Mouse (Mus musculus) CH12.LX (cell line): ENCODE measurements around the gene Wwp2. TPM values are rescaled to one million over a fixed set of nuclear protein-coding genes. Genes with fewer than 3 reads are reported as not detected.

ENCODE experiments used
- DNase-seq: peaks from one replicate; pipeline ENCODE4 v3.0.0-alpha.2; 2013; ENCODE audit errors: extremely low read depth
- H3K27ac ChIP-seq: 2 replicates; pipeline ENCODE4 v1.5.1; 2012; ENCODE audit warnings: low read depth, mild to moderate bottlenecking, control low read depth, moderate library complexity; ENCODE audit not compliant: insufficient read depth
- H3K27me3 ChIP-seq: replicated peaks from 2 replicates; pipeline ENCODE3; 2012; ENCODE audit warnings: inconsistent platforms
- H3K36me3 ChIP-seq, 2 experiments: replicated peaks in 1 of 2; 2 replicates each; pipeline versions ENCODE3 to v1.6.1; 2012; ENCODE audit warnings: inconsistent platforms in 1 of 2, low read length in 1 of 2, mild to moderate bottlenecking in 1 of 2, mixed read lengths in 1 of 2, moderate library complexity in 1 of 2; ENCODE audit not compliant: control insufficient read depth in 1 of 2, insufficient read depth in 1 of 2
- H3K4me1 ChIP-seq, 2 experiments: 2 replicates each; pipeline ENCODE4 v1.6.1; 2012; ENCODE audit warnings: inconsistent platforms in 1 of 2, moderate library complexity in 1 of 2; ENCODE audit not compliant: insufficient read depth in 2 of 2, control insufficient read depth in 1 of 2
- H3K4me2 ChIP-seq: 2 replicates; pipeline ENCODE4 v1.6.1; 2012; ENCODE audit warnings: low read depth, mild to moderate bottlenecking, control low read depth; ENCODE audit not compliant: poor library complexity, insufficient read depth, severe bottlenecking
- H3K4me3 ChIP-seq, 3 experiments: fragments of 150-350 bp in 1 of 3; sonication (generic) in 1 of 3; replicated peaks in 1 of 3; 2 replicates each; pipeline versions ENCODE3 to v1.5.1; 2011 to 2012; ENCODE audit warnings: low read depth in 2 of 3, low read length in 2 of 3, mild to moderate bottlenecking in 2 of 3, moderate library complexity in 2 of 3, control low read depth in 1 of 3, improper control_type of control experiment in 1 of 3, inconsistent platforms in 1 of 3, mixed read lengths in 1 of 3; ENCODE audit not compliant: poor library complexity in 1 of 3
- H3K79me2 ChIP-seq: replicated peaks from 2 replicates; pipeline ENCODE4 v1.6.1; 2012; ENCODE audit warnings: mild to moderate bottlenecking, moderate library complexity; ENCODE audit not compliant: control insufficient read depth, poor library complexity, insufficient read depth, severe bottlenecking; ENCODE audit errors: extremely low read depth
- H3K9ac ChIP-seq: 2 replicates; pipeline ENCODE4 v1.6.1; 2012; ENCODE audit warnings: low read depth, mild to moderate bottlenecking, control low read depth, moderate library complexity; ENCODE audit not compliant: insufficient read depth
- H3K9me3 ChIP-seq: replicated peaks from 2 replicates; pipeline ENCODE3; 2012; ENCODE audit warnings: low read length, inconsistent platforms, mixed read lengths
- CHD2 ChIP-seq: IDR thresholded peaks from 2 replicates; pipeline ENCODE4 v1.6.1; 2011; ENCODE audit warnings: low read length, improper control_type of control experiment
- CTCF ChIP-seq, 2 experiments: IDR thresholded peaks in 1 of 2; conservative IDR thresholded peaks in 1 of 2; 2 replicates each; pipeline ENCODE4 v1.5.1; 2011 to 2012; ENCODE audit warnings: low read depth in 2 of 2, low read length in 2 of 2, improper control_type of control experiment in 1 of 2, inconsistent platforms in 1 of 2, mild to moderate bottlenecking in 1 of 2, moderate library complexity in 1 of 2
- EP300 ChIP-seq: IDR thresholded peaks from 2 replicates; pipeline ENCODE4 v1.6.1; 2011; ENCODE audit warnings: low read length, improper control_type of control experiment
- ETS1 ChIP-seq: conservative IDR thresholded peaks from 2 replicates; pipeline ENCODE4 v1.6.1; 2012; ENCODE audit warnings: low read depth, mild to moderate bottlenecking, inconsistent platforms, low read length, improper control_type of control experiment, moderate library complexity
- GABPA ChIP-seq: IDR thresholded peaks from 2 replicates; pipeline ENCODE4 v1.6.1; 2012; ENCODE audit warnings: low read depth, low read length, improper control_type of control experiment, inconsistent platforms; ENCODE audit not compliant: insufficient replicate concordance
- JUN ChIP-seq: IDR thresholded peaks from 2 replicates; pipeline ENCODE4 v1.6.1; 2011; ENCODE audit warnings: low read depth, mild to moderate bottlenecking, low read length, improper control_type of control experiment, moderate library complexity; ENCODE audit not compliant: insufficient read depth
- KAT2A ChIP-seq: IDR thresholded peaks from 2 replicates; pipeline ENCODE4 v1.6.1; 2012; ENCODE audit warnings: low read length, improper control_type of control experiment, inconsistent platforms; ENCODE audit not compliant: insufficient replicate concordance
- MEF2A ChIP-seq: IDR thresholded peaks from 2 replicates; pipeline ENCODE4 v1.6.1; 2014; ENCODE audit warnings: low read depth, mild to moderate bottlenecking, inconsistent platforms, low read length, improper control_type of control experiment, borderline replicate concordance
- MXI1 ChIP-seq: IDR thresholded peaks from 2 replicates; pipeline ENCODE4 v1.6.1; 2011; ENCODE audit warnings: mild to moderate bottlenecking, low read depth, low read length, improper control_type of control experiment
- MYC ChIP-seq: IDR thresholded peaks from 2 replicates; pipeline ENCODE4 v1.6.1; 2011; ENCODE audit warnings: low read depth, mild to moderate bottlenecking, improper control_type of control experiment, low read length
- POLR2A ChIP-seq: IDR thresholded peaks from 2 replicates; pipeline ENCODE4 v1.6.1; 2011; ENCODE audit warnings: low read depth, mild to moderate bottlenecking, improper control_type of control experiment, low read length
- RCOR1 ChIP-seq: conservative IDR thresholded peaks from 2 replicates; pipeline ENCODE4 v1.6.1; 2012; ENCODE audit warnings: low read depth, mild to moderate bottlenecking, inconsistent platforms, low read length, improper control_type of control experiment
- TCF12 ChIP-seq: IDR thresholded peaks from 2 replicates; pipeline ENCODE4 v1.6.1; 2014; ENCODE audit warnings: low read depth, mild to moderate bottlenecking, inconsistent platforms, low read length, improper control_type of control experiment
- dilution Hi-C: fragments of 300-500 bp; cut with MboI; formaldehyde crosslinking; loops from 2 replicates; pipeline ENCODE4 v1.14.3; 2020; ENCODE audit warnings: low sequenced_read_pairs; ENCODE audit not compliant: extremely low pct_unique_long_range_greater_than_20kb, extremely low pct_ligation_motif_present
- in situ Hi-C: fragments of 300-500 bp; cut with MboI; formaldehyde crosslinking; loops from 3 replicates; pipeline ENCODE4 v1.14.3; 2019; ENCODE audit warnings: low sequenced_read_pairs, low pct_ligation_motif_present, low pct_unique_long_range_greater_than_20kb, mixed read lengths
- polyA plus RNA-seq: library from polyadenylated mRNA; unstranded; fragments of >175 nt; gene quantifications from 2 replicates; pipeline ENCODE4 v1.2.1, GENCODE M21; 2012; ENCODE audit warnings: low read depth; ENCODE audit not compliant: insufficient read length
- total RNA-seq, 2 experiments: library from RNA; depleted of rRNA; stranded (reverse); fragments of 300-350 nt in 1 of 2; fragments of >200 nt in 1 of 2; gene quantifications; 2 replicates each; pipeline ENCODE4 v1.2.3; 2012 to 2014

Gene Wwp2
- total and polyA plus RNA-seq, 3 experiments: 13.5 to 30.3 (median 20.7) TPM

- TF ChIP-seq ETS1 (peak; percentile 53; the same call in 1 of the 2 replicates), POLR2A (0 out of 2 replicates have a peak, but pooled peaks have one; percentile 25), GABPA (no peak), MXI1 (peak; percentile 71; the same call in 1 of the 2 replicates), MYC (0 out of 2 replicates have a peak, but pooled peaks have one; percentile 51), CTCF (conservative IDR thresholded peaks at IDR 0.05 in 1 of 2, IDR thresholded peaks at IDR 0.05 in 1 of 2; ENCODE audit: low read depth in 2 of 2, low read length in 2 of 2) (no peak), TCF12 (peak; percentile 47; the same call in 1 of the 2 replicates), EP300 (peak; percentile 75), KAT2A (no peak), JUN (peak; percentile 80), CHD2 (no peak; the same call in 1 of the 2 replicates)
Measured at GRCm38 (mm10) chr8:107498806-107499205, 62.6 kb downstream of the Wwp2 start (continued).

GRCm38 (mm10) chr8:107499519-107499918 lies 63.4 kb downstream of the Wwp2 start:
- Histone ChIP-seq H3K36me3 (peaks cover 0 to 7% of the 10 kb centered on the region in 2 experiments), H3K9ac (no peak overlapping the region), H3K4me2 (peak overlapping the region; percentile 48), H3K4me1 (peaks cover 24 to 60% of the 10 kb centered on the region in 2 experiments), H3K79me2 (no peaks in the 10 kb centered on the region), H3K4me3 (peak overlapping the region in 2 of 3 experiments; percentile 8 to 32), H3K27me3 (no peaks in the 10 kb centered on the region), H3K9me3 (peaks cover 9% of the 10 kb centered on the region), H3K27ac (no peak overlapping the region; the same call in 1 of the 2 replicates)
- TF ChIP-seq TCF12 (no peak), MEF2A (0 out of 2 replicates have a peak, but pooled peaks have one; percentile 28)
- in situ Hi-C loops: loop anchor here (10.0 kb wide), 1 partner anchor 55 kb away; no protein-coding TSS in a partner anchor
- dilution Hi-C loops: no loop called here
- no peak for DNase-seq

GRCm38 (mm10) chr8:107502407-107502806 lies 66.2 kb downstream of the Wwp2 start:
- in situ Hi-C loops (no loop called here), dilution Hi-C loops (no loop called here)
- no peak overlapping the region for H3K9ac ChIP-seq
- no peaks in the 10 kb centered on the region for H3K79me2 ChIP-seq
- no peak for DNase-seq
- H3K4me2 ChIP-seq: peak overlapping the region; percentile 90
- H3K36me3 ChIP-seq: peaks cover 9 to 23% of the 10 kb centered on the region in 2 experiments
- H3K27ac ChIP-seq: peak overlapping the region; percentile 90
- H3K4me1 ChIP-seq: peaks cover 22 to 64% of the 10 kb centered on the region in 2 experiments
- TF ChIP-seq RCOR1: 0 out of 2 replicates have a peak, but pooled peaks have one; percentile 4
- no peak for TF ChIP-seq GABPA
- H3K9me3 ChIP-seq: peaks cover 9% of the 10 kb centered on the region
- H3K27me3 ChIP-seq: no peaks in the 10 kb centered on the region
- H3K4me3 ChIP-seq: no peak overlapping the region
